Mouse (Mus musculus) small intestine, adult 2 months (tissue): Measurements from ENCODE around the gene Donson.

Experiments used
- CTCF ChIP-seq: fragments of 200-500 bp; IDR thresholded peaks from 2 replicates; pipeline ENCODE4 v1.5.1; 2012; ENCODE audit warnings: low read depth, mild to moderate bottlenecking, control low read depth, inconsistent platforms, low read length, moderate library complexity, mixed read lengths; ENCODE audit not compliant: insufficient replicate concordance, insufficient read length; ENCODE audit errors: extremely low read depth
- POLR2A ChIP-seq: fragments of 200-500 bp; IDR thresholded peaks from 2 replicates; pipeline ENCODE4 v1.6.1; 2012; ENCODE audit warnings: low read depth, mild to moderate bottlenecking, control low read depth, inconsistent platforms, low read length, moderate library complexity

DNA sequence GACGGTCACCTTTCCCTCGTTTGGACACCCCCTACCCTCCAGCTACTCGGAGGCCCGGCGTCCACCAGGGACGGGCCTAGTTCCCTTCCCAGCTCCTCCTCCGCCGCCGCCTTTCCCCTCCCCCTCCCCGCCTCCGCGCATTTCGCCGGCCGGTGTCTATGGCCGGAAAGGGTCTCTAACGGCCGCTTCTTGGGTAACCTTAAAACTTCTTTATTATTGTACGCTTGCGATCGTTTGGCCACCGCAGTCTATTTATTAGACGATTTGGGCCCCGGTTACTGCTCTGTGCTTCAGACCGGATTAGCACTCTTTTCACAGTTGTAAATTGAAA, 40.4 kb downstream of the Donson start:
- TF ChIP-seq CTCF = no peak
- TF ChIP-seq POLR2A = no peak; the same call in 1 of the 2 replicates
